In the genomic region with DNA sequence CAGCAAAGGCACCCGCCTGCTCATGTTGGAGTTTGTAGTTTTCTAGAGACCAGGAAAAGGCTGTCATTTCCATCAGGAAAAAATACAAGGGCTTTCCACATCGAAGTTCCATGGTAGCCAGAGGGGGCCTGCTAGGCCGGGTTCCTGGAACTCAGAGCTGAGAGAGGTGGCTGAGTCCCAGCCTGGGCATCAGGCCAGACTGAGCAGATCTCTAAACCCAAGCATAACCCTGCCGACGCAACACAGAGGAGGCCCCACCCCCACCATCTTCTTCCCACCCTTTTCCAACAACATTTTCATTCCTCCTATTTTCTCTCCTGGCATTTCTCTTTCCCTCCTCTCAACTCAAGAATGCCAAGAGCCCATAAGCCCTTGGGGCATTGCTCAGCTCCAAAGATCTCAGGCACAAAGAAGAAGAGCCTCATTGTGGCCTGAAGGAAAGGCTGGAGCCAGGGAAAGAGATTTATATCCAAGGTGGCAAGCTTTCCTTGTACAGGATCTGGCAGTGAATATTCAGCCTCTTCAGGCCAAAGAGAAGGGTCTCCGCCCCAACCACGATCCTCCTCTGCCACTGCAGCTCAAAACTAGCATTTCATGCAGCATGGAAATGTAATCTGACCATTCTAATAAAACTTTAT, we compare ENCODE assay signal across 8 mouse cellular contexts.
A peak's percentile ranks its signal among the peaks of the same experiment; 100 is the strongest.
DNase-seq lines count a peak whose midpoint lies in the region; ATAC-seq and TF ChIP-seq lines count a peak whose summit lies in the region.

No protein-coding gene starts in this region.

- H3K9me3 ChIP-seq in kidney, embryonic 15.5 days (replicated peaks): no peaks in the 10 kb centered on the region
- H3K9me3 ChIP-seq in liver, postnatal 0 days (ENCODE audit: low read length): no peaks in the 10 kb centered on the region

- DNase-seq in kidney, adult 2 months: peak; percentile 64
- peak; percentile 48 for DNase-seq in heart, adult 8-10 months (ENCODE audit: low spot score)
- DNase-seq in lung, postnatal 10 days: peak; percentile 85
- no peak for DNase-seq in spleen, adult 12 weeks (ENCODE audit: low spot score)
- DNase-seq in thymus, postnatal 14 days: no peak
- no peak for DNase-seq in liver, postnatal 0 days

- H3K36me3 ChIP-seq in kidney, adult 2 months (ENCODE audit: control insufficient read depth, insufficient read depth, low read length): no peaks in the 10 kb centered on the region
- no peaks in the 10 kb centered on the region for H3K36me3 ChIP-seq in kidney, embryonic 15.5 days
- no peaks in the 10 kb centered on the region for H3K36me3 ChIP-seq in liver, postnatal 0 days (replicated peaks; ENCODE audit: insufficient read depth, low read length)

- TF ChIP-seq EP300 in liver, postnatal 0 days (IDR thresholded peaks at IDR 0.05; ENCODE audit: low read depth): no peak

- H3K27ac ChIP-seq in kidney, adult 2 months (ENCODE audit: insufficient read depth, low read depth, low read length): no peak overlapping the region
- no peak overlapping the region for H3K27ac ChIP-seq in kidney, embryonic 15.5 days
- peak overlapping the region; percentile 67 for H3K27ac ChIP-seq in embryonic fibroblast, embryonic 13.5 days (ENCODE audit: insufficient read depth, low read length)
- no peak overlapping the region for H3K27ac ChIP-seq in liver, postnatal 0 days (ENCODE audit: low read depth)

- no peaks in the 10 kb centered on the region for H3K27me3 ChIP-seq in kidney, adult 2 months (replicated peaks; ENCODE audit: control insufficient read depth, insufficient read depth, low read length)
- no peaks in the 10 kb centered on the region for H3K27me3 ChIP-seq in kidney, embryonic 15.5 days
- no peaks in the 10 kb centered on the region for H3K27me3 ChIP-seq in liver, postnatal 0 days (ENCODE audit: insufficient read depth, low read length)

- ATAC-seq in kidney, embryonic 15.5 days (replicated peaks; ENCODE audit: low FRiP score): no peak
- no peak for ATAC-seq in liver, postnatal 0 days

- H3K9ac ChIP-seq in kidney, embryonic 15.5 days: no peak overlapping the region
- H3K9ac ChIP-seq in liver, postnatal 0 days (replicated peaks): no peak overlapping the region

- no peak for TF ChIP-seq POLR2A in kidney, adult 2 months (IDR thresholded peaks at IDR 0.05; ENCODE audit: low read depth, low read length)
- TF ChIP-seq POLR2A in embryonic fibroblast, embryonic 13.5 days (IDR thresholded peaks at IDR 0.05; ENCODE audit: low read depth, low read length): no peak

- H3K4me1 ChIP-seq in kidney, adult 2 months (ENCODE audit: control insufficient read depth, insufficient read depth, low read length): no peaks in the 10 kb centered on the region
- H3K4me1 ChIP-seq in kidney, embryonic 15.5 days: 0 out of 2 replicates have a peak, but pooled peaks cover 5% of the 10 kb centered on the region
- H3K4me1 ChIP-seq in embryonic fibroblast, embryonic 13.5 days (ENCODE audit: control insufficient read depth, insufficient read depth, low read length): peaks cover 16% of the 10 kb centered on the region
- H3K4me1 ChIP-seq in liver, postnatal 0 days (ENCODE audit: insufficient read depth): no peaks in the 10 kb centered on the region

- 42% methylated on average over 7 of the region's 7 CpGs for WGBS in kidney, adult 2 months
- 58% methylated on average over 7 of the region's 7 CpGs for WGBS in kidney, embryonic 15.5 days
- WGBS in liver, postnatal 0 days (ENCODE audit: insufficient replicate concordance): 73% methylated on average over 7 of the region's 7 CpGs

- no peak for TF ChIP-seq CTCF in kidney, adult 2 months (conservative IDR thresholded peaks at IDR 0.05; ENCODE audit: insufficient read depth, insufficient read length, low read depth, low read length)
- no peak for TF ChIP-seq CTCF in embryonic fibroblast, embryonic 13.5 days (IDR thresholded peaks at IDR 0.05; ENCODE audit: borderline replicate concordance, insufficient read depth, low read length)
- no peak for TF ChIP-seq CTCF in liver, postnatal 0 days (IDR thresholded peaks at IDR 0.05; ENCODE audit: low read depth)

- H3K4me3 ChIP-seq in kidney, adult 2 months (ENCODE audit: insufficient read depth, low read depth, low read length): no peak overlapping the region
- no peak overlapping the region for H3K4me3 ChIP-seq in kidney, embryonic 15.5 days (replicated peaks)
- H3K4me3 ChIP-seq in embryonic fibroblast, embryonic 13.5 days (ENCODE audit: insufficient read depth, low read length): no peak overlapping the region
- H3K4me3 ChIP-seq in liver, postnatal 0 days (ENCODE audit: low read depth, low read length): no peak overlapping the region

- no peak overlapping the region for H3K4me2 ChIP-seq in kidney, embryonic 15.5 days
- no peak overlapping the region for H3K4me2 ChIP-seq in liver, postnatal 0 days (ENCODE audit: low read depth, low read length)

Comparison
In these comparisons a context has a peak if more than half of its experiments do, and no peak if none do; other contexts are left out.
1. DNase-seq: peak in kidney, adult 2 months (single experiment), heart, adult 8-10 months (single experiment) and lung, postnatal 10 days (single experiment); none in spleen, adult 12 weeks (single experiment), thymus, postnatal 14 days (single experiment) and liver, postnatal 0 days (single experiment).